Mouse (Mus musculus): ENCODE measurements around the gene Dmrtc1b. TPM values are rescaled to one million over a fixed set of nuclear protein-coding genes. Genes with fewer than 3 reads are reported as not detected.

The Dmrtc1b gene
- not detected for polyA plus RNA-seq (2014; fragmentation: Illumina TruSeq; extraction: RNeasy Lipid Tissue Mini Kit (QIAGEN cat#74804); ENCODE audit: low read depth, low replicate concordance)

GRCm38 (mm10) chrX:102707535-102707934 is at the start of gene Dmrtc1b, which contains the start of gene Gm9112:
Gene Dmrtc1b (plus strand): TSS chrX:102707865.
Gene Gm9112 (minus strand): TSS chrX:102707635.

GRCm38 (mm10) chrX:102686872-102687271 is 20.8 kb upstream of the Dmrtc1b start, which contains the start of gene Gm3880:
Gene Gm3880 (minus strand): TSS chrX:102686972.

Other genes with a start within 250 kb of the Dmrtc1b start
- 3.7 TPM for gene Hdac8, start 202.5 kb upstream of the Dmrtc1b start, polyA plus RNA-seq (2014; fragmentation: Illumina TruSeq; extraction: RNeasy Lipid Tissue Mini Kit (QIAGEN cat#74804); ENCODE audit: low read depth, low replicate concordance)
- 3.1 TPM for gene Phka1, start 63.6 kb upstream of the Dmrtc1b start, polyA plus RNA-seq (2014; fragmentation: Illumina TruSeq; extraction: RNeasy Lipid Tissue Mini Kit (QIAGEN cat#74804); ENCODE audit: low read depth, low replicate concordance)
- gene Gm3880, start 20.9 kb upstream of the Dmrtc1b start, polyA plus RNA-seq (2014; fragmentation: Illumina TruSeq; extraction: RNeasy Lipid Tissue Mini Kit (QIAGEN cat#74804); ENCODE audit: low read depth, low replicate concordance) = not detected
- not detected for gene Gm9112, start 230 bp upstream of the Dmrtc1b start, polyA plus RNA-seq (2014; fragmentation: Illumina TruSeq; extraction: RNeasy Lipid Tissue Mini Kit (QIAGEN cat#74804); ENCODE audit: low read depth, low replicate concordance)
- not detected for gene Dmrtc1c1, start 95.1 kb downstream of the Dmrtc1b start, polyA plus RNA-seq (2014; fragmentation: Illumina TruSeq; extraction: RNeasy Lipid Tissue Mini Kit (QIAGEN cat#74804); ENCODE audit: low read depth, low replicate concordance)
- gene Dmrtc1c2, start 146.8 kb downstream of the Dmrtc1b start, polyA plus RNA-seq (2014; fragmentation: Illumina TruSeq; extraction: RNeasy Lipid Tissue Mini Kit (QIAGEN cat#74804); ENCODE audit: low read depth, low replicate concordance) = not detected
- not detected for gene 1700031F05Rik, start 160.1 kb downstream of the Dmrtc1b start, polyA plus RNA-seq (2014; fragmentation: Illumina TruSeq; extraction: RNeasy Lipid Tissue Mini Kit (QIAGEN cat#74804); ENCODE audit: low read depth, low replicate concordance)
- gene Dmrtc1a, start 200.8 kb downstream of the Dmrtc1b start, polyA plus RNA-seq (2014; fragmentation: Illumina TruSeq; extraction: RNeasy Lipid Tissue Mini Kit (QIAGEN cat#74804); ENCODE audit: low read depth, low replicate concordance) = not detected
- not detected for gene 1700011M02Rik, start 201.0 kb downstream of the Dmrtc1b start, polyA plus RNA-seq (2014; fragmentation: Illumina TruSeq; extraction: RNeasy Lipid Tissue Mini Kit (QIAGEN cat#74804); ENCODE audit: low read depth, low replicate concordance)
- gene 1700018G05Rik, start 220.5 kb downstream of the Dmrtc1b start, polyA plus RNA-seq (2014; fragmentation: Illumina TruSeq; extraction: RNeasy Lipid Tissue Mini Kit (QIAGEN cat#74804); ENCODE audit: low read depth, low replicate concordance) = not detected

Data from liver, adult 10 weeks (tissue).